Mouse (Mus musculus): ENCODE measurements around the gene Plekhj1.

Plekhj1 gene

DNA sequence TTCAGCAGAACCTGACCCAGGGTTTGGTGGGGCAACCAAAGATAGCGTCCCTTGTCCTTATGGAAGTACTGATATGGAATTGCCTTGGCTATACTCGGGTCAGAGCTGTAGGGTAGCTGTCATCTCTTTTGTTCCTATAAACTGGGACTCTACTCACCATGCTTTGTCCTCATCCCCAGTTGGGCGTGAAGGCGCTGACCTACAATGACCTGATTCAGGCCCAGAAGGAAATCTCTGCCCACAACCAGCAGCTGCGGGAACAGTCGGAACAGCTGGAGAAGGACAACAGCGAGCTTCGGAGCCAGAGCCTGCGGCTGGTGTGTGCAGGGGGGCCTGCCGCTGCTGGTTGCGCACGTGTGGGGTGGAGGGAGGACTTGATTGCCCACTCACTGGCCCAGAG is 13.6 kb downstream of the Plekhj1 start:
- in situ Hi-C loops (cut with MboI; ENCODE audit: unreplicated experiment in 2 of 2): no loop called here

DNA sequence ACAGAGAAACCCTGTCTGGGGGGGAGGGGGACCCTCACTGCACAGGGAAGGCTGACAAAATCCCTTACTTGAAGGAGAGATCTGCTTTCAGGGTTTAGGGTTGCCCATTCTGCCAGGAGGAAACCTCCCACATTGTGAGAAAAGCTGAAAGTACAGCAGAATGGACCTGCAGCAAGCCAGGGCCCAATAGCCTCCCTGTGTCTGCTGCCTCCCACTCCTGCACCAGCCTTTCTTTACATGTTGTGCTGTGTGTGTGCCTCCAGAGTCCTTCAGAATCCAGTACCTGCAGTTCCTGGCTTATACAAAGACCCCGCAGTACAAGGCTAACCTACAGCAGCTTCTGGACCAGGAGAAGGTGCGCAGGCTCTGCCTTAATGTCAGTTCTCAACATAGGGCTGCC is 14.1 kb downstream of the Plekhj1 start:
- in situ Hi-C loops (cut with MboI; ENCODE audit: unreplicated experiment in 2 of 2): no loop called here

DNA sequence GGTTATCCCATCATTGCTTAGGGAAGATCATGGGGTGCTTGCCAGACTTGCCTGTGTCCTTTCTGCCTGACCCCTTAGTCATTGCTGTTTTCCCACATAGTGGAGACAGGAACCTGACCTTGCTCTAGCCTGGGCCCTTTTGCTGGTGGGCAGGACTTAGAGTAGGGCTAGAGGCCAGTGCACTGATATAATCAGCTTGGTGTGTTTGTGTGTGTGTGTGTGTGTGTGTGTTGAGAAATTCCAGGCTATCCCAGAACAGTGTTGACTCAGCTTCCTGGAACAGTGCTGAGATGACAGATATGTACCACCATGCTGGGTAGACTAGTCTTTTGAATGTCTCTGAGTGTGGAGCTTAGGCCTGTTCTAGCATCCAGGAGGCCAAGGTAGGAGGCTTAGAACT is 18.9 kb downstream of the Plekhj1 start:
- in situ Hi-C loops (cut with MboI; ENCODE audit: unreplicated experiment in 2 of 2): no loop called here

DNA sequence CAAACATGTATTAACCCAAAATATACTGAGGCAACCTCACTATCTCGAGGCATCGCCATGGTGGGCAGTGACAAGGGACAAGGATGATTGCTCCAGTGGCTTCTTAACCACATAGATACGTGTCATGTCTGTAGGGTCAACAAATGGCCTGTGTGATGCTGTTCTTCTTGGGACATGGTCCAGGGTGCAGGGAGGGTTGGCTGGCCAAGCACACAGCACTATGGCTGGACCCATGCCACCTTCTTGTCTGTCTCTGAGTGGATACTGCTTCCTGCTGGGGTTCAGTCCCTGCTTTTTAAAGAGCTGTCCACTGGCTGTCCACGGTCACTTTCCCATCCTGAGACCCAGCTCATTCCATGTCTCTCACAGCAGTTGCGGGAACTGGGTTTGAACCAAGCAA is 21.3 kb downstream of the Plekhj1 start:
- in situ Hi-C loops (cut with MboI; ENCODE audit: unreplicated experiment in 2 of 2): no loop called here

DNA sequence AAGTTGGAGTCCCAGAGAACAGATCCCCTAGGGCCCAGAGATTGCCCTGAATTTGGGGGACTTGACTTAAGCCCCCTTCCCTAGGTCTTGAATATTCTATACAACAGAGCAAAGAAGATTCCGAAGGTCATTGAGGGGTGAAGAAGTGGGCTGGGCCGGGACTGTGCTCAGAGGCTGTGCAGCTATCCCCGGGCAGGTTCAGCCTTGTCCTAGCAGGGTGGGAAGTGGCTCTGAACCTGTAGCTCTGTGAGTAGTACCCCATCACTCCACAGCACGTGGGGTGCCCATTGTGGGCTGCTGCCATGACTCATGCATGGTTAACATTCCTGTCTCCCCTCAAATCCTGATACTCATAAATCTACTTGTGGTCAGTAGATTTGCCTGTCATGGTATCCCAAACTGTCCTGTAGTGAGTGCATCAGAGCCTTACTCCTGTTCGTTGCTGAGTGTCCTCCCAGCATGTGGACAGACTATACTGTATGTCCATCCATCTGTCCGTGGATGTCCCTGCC is 22.0 kb downstream of the Plekhj1 start:
- in situ Hi-C loops (cut with MboI; ENCODE audit: unreplicated experiment in 2 of 2): no loop called here

DNA sequence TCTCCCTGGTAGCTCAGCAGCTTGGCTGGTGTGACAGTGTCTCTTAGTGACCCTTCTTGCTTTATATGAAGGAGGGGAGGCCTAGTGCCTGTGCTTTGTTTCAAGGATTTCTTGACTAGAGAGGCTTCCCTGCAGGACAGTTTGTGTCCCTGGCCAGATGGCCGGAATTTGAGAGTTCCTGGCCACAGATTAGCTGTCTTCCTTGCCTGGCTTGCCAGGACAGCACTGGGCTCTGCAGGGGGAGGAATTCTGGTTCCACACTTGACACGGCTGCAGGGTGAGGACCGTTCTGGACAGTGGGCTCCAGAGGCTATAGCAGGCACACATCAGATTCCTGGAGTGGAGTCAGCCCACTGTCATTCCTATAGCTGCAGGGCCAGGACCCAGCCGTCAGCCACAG is 22.7 kb downstream of the Plekhj1 start:
- in situ Hi-C loops (cut with MboI; ENCODE audit: unreplicated experiment in 2 of 2): no loop called here

DNA sequence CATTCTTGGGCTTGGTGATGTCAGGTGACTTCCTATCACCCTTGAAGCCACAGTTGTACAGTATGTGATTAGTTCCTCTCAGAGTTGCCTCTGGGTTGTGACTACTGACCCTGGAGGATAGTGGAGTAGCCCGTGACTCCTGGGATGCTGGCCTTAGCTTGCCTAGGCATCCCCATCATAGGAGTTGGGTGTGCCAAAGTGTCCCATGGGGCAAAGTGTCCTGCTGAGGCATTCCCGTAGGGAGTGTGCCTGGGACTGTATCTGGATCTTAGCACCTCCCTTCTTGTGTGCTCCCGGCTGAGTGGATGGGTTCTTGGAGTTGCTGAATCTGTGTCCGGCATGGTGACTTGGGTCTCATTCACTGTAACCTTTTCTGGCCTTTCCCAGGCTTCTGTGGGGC is 23.4 kb downstream of the Plekhj1 start:
- in situ Hi-C loops (cut with MboI; ENCODE audit: unreplicated experiment in 2 of 2): no loop called here

DNA sequence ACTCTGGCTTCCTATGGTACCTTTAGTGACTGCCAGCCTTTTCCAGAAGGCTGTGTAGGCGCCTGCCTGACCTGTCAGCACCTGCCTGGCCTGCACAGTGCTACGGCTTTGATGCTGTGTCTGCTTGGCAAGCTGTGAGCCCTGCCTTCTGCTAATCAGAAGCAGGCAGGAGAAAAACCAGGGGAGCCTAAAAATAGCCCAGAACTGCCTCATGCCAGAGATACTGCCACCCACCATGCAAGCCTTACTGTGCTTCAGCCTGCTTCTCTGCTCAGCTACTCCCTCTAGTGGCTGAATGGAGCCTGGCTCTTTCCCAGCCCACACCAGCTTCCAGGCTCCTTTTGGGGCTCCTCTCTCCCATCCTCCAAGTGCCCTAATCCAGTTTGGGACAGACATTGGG is 23.9 kb downstream of the Plekhj1 start:
- in situ Hi-C loops (cut with MboI; ENCODE audit: unreplicated experiment in 2 of 2): no loop called here

DNA sequence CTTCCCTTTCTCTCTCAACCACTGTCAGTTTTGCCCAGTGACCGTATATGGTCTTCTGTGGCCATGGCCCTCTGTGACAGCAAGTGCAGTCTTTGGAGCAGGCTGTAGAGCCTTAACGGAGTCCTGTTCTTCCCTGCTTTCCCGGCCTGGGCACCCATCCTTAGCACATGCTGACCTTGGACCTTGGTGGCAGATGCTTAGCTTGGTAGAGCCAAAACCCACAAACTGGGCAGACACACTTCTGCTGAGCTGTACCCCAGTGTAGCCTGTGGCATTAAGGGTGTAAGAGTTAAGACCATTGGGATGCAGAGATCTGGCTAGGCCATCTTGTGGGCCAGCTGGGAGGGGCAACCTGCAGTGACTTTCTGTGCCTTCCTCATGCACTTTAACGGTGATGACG is 24.6 kb downstream of the Plekhj1 start:
- in situ Hi-C loops (cut with MboI; ENCODE audit: unreplicated experiment in 2 of 2): no loop called here

DNA sequence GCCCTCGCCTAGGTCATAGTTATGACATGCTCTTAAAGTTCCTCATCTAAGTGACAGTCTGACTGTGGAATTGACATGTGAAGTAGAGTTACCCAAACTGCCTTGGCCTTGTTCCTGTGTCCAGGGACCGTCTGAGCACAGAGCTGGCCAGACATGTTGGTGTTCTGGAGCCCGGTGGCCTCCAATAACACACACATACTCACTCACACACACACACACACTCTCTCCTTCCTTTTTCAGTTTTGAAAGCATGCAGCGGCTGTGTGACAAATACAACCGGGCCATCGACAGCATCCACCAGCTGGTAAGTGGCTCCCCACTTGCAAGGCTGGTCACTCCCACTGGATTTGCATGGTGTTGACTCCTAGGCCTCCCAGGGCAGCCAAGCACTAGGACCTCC is 30.1 kb downstream of the Plekhj1 start:
- in situ Hi-C loops (cut with MboI; ENCODE audit: unreplicated experiment in 2 of 2): no loop called here

DNA sequence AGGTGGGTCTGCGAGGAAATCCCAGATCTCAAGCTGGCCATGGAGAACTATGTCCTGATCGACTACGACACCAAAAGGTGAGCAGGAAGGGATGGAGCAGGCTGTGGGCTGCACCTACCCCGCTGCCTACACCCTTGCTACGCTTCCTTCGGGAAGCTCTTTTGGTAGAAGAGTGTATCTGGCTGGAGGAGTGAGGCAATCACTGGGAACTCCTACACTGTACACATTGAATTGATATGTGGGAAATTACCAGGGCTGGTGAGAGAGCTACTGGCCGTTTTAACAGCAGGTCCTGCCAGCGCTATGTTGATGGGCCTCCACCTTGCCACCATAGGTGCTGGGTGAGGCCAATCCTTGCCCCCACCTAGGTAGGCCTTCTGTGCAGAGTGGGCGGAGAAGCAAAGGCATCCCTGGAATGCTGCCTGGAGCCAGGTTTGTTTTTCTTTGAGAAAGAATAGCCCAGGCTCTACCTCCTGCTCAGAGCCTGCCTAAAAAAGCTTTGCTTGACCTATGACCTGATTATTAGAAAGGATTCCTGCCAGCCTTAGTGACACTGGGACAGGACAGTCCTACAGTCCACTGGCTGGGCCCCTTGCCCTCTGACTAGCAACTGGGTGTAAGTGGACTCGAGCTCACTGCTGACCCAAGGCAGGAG is 32.1 kb downstream of the Plekhj1 start:
- in situ Hi-C loops (cut with MboI; ENCODE audit: unreplicated experiment in 2 of 2): no loop called here

DNA sequence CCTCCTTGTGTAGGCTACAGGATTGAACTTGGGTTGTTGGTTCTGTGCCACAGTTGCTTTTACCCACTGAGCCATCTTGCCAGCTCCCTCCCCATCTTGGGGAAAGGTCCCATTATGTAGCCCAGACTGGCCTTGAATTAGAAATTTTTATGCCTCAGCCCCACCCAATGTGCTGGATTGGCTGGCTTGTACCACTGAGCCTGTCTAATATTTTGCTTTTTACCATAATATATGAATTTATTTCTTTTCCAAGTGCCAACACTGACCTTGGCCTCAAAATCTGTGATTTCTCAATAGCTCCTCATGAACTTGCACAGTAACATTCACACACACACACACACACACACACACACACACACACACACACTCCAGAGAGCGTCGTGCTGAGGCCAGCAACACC is 32.7 kb downstream of the Plekhj1 start:
- in situ Hi-C loops (cut with MboI; ENCODE audit: unreplicated experiment in 2 of 2): no loop called here

DNA sequence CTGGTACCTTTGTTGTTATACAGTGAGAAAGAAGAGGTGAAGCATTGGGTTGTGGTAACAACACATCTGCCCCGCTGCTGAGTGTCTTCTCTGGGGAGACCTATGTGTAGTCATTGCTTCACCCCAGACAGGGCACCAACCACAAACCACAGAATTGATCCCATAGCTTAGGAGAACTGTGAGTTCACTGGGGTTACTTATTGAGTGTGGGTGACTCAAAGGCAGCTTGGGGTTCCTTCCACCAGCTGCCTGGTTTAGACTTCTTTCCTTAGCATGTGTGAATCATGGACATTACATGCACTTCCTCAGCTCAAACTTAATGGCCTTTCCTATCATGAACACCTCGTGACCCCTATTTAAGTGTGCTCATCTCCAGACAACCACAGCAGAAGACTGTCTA is 34.9 kb downstream of the Plekhj1 start:
- in situ Hi-C loops (cut with MboI; ENCODE audit: unreplicated experiment in 2 of 2): loop anchor here in 1 of 2 experiments (5.0 kb wide), 1 partner anchor 49 kb away; the partner anchor contains the start of gene Jsrp1

DNA sequence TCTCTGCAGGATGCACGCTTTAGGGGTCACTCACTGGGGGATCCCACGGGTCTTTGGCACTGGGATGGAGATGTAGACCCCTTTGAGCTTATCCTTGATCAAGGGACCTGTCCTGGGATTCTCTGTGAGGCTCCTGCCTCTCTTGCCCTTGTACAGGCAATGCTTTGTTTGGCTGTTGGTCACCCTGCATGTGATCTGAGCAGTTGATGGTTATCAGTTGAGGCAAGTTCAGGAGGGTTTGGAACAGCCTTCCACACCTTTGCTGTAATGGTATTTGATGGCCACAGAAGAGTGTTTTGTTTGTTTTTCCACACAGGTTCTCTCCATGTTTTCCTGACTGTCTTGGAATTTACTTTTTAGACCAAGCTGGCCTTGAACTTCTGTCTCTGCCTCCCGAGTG is 36.6 kb downstream of the Plekhj1 start:
- in situ Hi-C loops (cut with MboI; ENCODE audit: unreplicated experiment in 2 of 2): loop anchor here in 1 of 2 experiments (5.0 kb wide), 1 partner anchor 50 kb away; the partner anchor contains the start of gene Jsrp1

DNA sequence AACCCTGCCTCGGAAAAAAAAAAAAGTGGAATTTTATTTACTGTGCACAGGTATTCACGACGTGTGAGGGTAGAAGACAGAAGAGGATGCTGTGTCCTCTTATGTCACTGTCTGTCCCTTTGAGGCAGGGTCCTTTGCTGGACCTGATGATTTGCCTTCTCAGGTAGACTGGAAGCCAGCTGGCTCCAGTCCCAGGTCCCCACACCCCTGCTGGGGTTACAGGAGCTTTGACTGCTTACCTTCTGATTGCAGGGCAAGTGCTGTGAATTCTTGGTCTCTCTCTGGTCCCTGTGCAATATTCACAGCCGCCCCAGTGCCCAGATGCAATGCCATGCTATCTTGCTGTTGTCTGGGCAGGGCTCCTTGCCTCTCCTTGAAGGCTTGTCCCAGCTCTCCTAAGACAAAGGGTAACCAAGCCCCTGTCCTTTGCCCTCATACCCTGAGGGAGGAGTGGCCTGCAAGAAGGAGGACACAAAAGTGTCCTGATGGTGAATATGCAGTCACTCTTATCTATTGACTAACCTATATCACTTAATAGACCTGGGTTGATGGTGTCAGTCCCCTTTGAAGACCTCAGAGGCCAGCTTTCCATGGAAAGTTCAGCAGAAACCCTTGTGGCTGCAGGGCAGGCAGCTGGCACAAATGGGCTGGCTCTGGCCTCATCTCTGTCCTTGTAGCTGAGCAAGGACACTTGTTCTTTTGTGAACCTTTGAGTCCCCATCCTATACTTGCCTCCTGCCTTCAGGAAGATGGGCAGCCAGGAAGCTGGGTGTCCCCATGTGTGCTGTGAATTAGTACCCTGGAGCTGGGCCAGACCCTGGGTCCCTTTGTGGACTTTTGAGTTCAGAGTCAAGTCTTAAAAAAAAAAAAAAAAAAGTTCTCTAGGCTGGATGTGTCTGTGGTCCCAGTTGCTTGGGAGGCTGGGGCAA is 37.6 kb downstream of the Plekhj1 start:
- in situ Hi-C loops (cut with MboI; ENCODE audit: unreplicated experiment in 2 of 2): loop anchor here in 1 of 2 experiments (5.0 kb wide), 1 partner anchor 51 kb away; the partner anchor contains the start of gene Jsrp1

DNA sequence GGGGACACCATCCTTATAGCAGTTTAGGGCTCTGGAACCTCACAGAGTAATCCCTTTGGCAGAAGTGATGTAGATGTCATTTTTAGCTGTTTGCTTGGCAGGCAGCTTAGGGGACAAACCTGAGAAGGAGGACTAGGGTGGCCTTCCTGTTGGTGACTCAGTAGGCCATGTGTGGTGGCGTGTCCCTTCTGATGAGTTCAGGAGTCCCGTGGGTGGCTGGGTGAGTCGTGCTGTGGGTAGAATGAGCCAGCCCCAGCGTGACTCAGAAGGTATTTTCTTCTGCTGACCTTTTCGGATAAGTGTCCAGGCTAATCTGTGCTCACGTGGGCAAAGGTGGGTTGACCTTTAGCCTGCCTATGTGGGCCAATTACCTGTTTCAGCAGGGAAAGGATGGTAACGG is 39.8 kb downstream of the Plekhj1 start:
- in situ Hi-C loops (cut with MboI; ENCODE audit: unreplicated experiment in 2 of 2): no loop called here

DNA sequence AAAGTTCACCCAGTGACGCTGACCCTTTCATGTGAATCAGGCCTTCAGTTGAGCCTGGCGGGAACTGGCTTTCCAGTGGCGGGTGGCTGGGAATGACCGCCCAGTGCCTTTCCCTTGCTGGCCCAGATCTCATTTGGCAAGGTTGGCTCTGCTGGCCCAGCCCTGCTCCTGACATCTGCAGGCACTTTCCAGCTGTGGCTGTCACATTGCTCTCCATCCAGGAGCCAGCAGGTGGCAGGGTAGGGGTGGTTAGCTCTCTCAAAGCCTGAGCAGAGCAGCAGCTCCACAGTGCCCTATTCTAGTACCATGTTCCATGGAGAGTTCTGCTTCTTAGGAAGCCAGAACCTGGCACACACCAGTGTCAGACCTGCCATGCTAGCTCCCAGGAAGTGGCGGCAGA is 40.7 kb downstream of the Plekhj1 start:
- in situ Hi-C loops (cut with MboI; ENCODE audit: unreplicated experiment in 2 of 2): no loop called here

DNA sequence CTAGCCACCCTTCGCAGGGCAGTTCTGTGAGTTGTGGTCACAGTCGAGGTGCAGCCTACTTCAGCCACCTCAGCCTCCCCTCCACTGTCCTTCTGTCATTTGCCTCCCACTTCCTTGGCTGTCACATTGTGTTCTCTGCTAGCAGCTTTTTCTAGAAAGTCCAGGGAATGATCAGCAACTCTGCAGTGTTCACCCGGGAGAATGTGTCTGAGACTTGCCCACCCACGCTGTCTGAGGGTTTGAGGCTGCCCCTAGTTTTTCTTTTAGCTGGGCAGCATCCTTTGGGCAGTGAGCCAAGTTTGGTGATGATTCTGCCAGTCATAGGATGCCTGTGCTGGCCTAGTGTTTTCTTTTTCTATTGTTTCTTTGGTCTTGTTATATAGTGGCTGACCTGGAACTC is 41.5 kb downstream of the Plekhj1 start:
- in situ Hi-C loops (cut with MboI; ENCODE audit: unreplicated experiment in 2 of 2): no loop called here

DNA sequence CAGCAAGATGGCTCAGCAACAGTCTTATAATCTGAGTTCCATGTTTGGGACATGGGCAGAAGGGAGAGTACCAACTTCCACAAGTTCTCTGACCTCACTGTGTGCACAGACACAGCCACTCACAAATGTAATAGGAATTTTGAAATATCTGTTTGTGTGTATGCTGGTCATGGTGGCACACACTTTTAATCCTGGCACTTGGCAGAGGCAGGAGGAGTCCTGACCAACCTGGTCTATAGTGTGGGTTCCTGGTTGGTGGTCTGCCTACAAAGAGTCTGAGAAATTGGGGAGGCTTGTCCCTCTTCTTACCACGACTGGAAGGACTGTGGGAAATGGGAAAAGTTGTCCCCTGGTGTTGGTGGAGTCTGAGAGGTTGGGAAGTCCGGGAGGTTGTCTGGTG is 41.9 kb downstream of the Plekhj1 start:
- in situ Hi-C loops (cut with MboI; ENCODE audit: unreplicated experiment in 2 of 2): no loop called here

DNA sequence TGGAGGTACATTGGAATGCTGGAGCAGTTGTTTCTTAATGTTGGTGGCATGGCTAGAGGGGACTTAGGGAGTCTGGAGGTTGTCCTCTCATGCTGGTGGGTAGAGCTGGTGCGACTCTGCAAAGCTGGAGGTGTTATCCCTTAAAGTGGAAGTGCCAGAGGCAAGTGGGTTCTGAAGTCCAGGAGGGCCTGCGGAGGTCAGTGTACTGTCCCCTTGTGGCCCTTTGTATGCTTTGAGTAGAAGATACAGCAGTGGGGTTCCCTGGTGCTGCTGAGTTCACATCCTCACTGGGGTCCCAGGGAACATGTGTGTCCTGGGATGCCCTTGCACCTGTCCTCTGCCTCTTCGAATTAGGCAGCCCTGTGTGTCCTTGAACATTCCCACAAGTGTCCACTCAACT is 42.3 kb downstream of the Plekhj1 start:
- in situ Hi-C loops (cut with MboI; ENCODE audit: unreplicated experiment in 2 of 2): no loop called here

DNA sequence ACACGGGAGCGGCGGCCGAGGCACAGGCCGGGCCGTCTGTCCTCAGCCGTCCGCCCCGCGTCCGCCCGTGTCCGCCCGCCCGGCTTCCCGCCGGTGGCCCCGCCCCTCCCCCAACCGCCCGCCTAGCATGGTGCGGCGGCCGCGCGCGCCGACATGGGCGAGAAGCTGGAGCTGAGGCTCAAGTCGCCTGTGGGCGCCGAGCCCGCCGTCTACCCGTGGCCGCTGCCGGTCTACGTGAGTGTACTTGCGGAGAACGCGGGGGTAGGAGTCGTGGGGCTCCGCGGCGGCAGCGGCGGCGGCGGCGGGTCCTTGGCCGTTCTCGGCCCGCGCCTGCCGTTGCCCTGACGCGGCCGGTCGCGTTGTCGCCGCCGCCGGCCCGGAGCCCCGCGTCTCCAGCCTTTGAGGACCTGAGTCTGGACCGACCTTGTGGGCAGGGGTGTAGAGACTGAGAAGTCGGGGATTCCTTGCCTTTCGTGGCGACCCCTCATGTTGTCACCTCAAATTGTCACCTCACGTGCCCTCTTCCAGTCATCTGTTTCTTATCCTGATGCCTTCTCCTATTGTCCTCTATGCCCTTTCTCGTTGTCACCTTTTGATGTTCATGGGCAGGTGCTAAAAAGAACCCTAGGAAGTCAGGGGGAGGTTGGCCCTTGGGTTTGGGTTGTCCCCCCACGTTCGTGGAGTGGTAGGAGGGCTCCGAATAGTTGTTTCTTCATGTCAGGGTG is 43.0 kb downstream of the Plekhj1 start:
- in situ Hi-C loops (cut with MboI; ENCODE audit: unreplicated experiment in 2 of 2): no loop called here
